Mouse (Mus musculus) MN1 (cell line): ENCODE data around the gene Vmn2r29.
"Not testable (repeated sequence)": the region's sequence is repeated elsewhere in the genome, so short reads cannot be mapped to it uniquely, and the experiment has no call there.

Experiments used
- DNase-seq: peaks from one replicate; pipeline ENCODE4 v3.0.0-alpha.2; 2016; ENCODE audit warnings: low spot score

The Vmn2r29 gene

DNA sequence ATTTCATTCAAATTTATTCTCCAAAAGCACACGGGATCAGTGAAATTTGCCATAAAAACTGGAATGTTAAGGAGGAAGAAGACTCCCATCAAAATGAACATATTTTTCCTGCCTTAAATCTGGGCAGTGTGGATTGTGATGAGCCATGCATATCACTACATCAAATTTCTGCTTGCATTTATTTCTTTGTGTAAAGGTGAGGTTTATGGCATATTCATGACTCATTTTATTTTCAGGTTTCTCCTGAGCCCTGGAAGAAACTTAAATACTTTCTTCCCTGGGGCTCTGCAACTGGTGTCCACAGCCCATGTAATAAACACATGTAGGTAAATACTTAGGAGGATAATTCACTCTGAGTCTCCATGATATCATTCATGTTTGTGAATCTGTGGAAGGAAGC lies at the start of gene Vmn2r29:
Vmn2r29 (minus strand) TSS at position 101 of the 400 bp plus-strand sequence.
- DNase-seq: not testable (repeated sequence)

DNA sequence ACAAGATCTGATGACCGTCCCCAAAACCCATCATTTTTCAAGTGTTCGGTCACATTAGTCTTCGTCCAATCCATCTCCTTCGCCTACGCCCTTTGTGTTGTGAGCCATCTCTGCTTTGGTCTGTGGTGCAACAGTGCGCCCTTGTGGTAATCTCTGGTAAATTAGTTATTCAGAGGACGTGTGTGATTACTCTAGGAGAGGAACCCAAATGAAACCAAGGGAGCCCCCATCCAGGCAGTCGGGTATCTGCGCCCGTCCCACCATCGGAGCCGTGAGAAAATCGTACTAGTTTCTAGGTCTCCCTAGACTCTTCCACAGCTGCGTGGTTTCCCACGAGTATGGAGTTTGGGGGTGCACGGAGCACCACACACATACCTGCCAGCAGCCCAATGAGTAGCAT lies 48.5 kb upstream of the Vmn2r29 start:
- peak; percentile 46 for DNase-seq

GRCm38 (mm10) chr7:7281383-7281782 lies 34.3 kb upstream of the Vmn2r29 start:
- peak; percentile 4 for DNase-seq

GRCm38 (mm10) chr7:7277966-7278567 lies 30.9 kb upstream of the Vmn2r29 start, which contains the start of gene Gm45844:
Gene Gm45844 (minus strand): TSS chr7:7278289.
- peak; percentile 55 for DNase-seq

- peak; percentile 38 for DNase-seq
Observed at GRCm38 (mm10) chr7:7277556-7277955, 30.4 kb upstream of the Vmn2r29 start.

DNA sequence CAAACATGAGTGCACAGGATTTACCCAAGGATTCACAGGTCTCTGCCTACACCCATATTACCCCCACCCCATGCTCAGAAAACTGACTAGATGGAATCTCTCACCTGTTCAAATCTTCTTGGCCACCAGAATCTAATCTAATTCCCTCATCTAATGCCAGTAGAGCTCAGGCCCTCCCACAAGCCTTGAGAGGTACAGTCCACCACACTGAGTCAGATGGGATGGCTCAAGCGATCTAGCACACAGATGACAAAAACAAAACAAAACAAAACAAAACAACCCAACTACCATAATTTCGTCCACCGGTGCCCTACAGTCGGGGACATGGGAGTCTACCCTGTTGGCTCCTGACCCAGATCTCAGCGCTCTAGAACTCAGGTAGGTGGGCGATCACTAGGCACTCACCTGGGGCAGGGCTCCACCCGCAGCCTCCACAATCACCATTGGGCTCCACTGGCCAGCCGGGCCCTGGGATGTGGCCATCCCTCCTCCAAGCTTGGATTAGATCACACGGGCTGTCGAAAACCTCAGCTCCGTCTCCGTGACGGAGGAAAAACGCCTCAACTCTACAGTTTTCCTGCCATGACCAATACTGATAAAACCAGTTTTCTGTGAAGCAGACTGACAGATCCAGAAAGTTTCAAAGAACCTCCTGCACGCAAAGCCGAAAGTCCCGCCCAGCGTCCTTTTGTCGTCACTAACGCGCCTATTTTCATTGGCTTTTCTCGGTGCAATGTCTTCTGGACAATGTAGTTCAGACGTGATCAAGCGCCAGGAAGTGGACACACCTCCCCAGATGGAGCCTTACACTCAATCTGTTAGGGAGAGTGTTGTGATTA lies 37.6 kb downstream of the Vmn2r29 start, which contains the start of gene Zfp772:
Zfp772 (minus strand) TSS at position 686 of the 839 bp plus-strand sequence.
- peak; percentile 31 for DNase-seq

DNA sequence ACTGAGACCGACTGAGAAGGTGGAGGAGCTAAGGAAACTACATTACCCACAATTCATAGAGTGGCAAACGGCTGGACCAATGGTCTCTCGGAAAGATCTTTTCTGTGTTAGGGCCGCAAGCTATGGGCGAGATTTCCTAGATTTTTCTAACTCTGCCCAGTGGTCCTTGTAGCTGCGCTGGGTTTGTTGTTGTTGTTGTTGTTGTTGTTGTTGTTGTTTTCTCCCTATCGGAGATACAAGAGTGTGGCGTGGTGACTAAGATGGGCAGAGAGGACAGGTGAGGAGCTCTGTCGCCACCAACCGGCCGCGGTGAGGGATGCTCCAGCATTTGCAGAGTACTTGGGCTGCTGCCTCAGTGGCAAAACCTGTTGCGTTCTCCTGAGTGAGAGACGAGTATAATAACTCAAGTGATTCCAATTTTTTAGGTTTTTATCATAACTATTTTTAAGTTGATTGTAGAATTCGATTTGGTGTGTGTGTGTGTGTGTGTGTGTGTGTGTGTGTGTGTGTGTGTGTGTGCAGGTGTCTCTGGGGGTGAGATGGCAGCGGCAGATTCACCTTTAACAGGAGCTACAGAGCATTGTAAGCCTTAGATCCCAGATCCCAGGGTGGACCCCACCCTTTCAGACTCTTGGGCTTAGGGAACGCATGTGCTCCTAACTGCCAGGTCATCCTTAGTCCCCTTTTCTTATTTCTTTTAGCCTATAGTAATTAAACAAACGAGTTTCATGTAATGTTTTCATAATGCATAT lies 58.8 kb downstream of the Vmn2r29 start:
- DNase-seq: peak; percentile 57

GRCm38 (mm10) chr7:7187417-7188190 lies 59.5 kb downstream of the Vmn2r29 start:
- no peak for DNase-seq

- DNase-seq: no peak
Observed at GRCm38 (mm10) chr7:7185897-7186296, 61.2 kb downstream of the Vmn2r29 start.
